Mouse (Mus musculus) T-cell, adult 2 months (primary cell): Measurements from ENCODE around the gene Scgb2b2.

ENCODE experiments used
- DNase-seq: peaks from one replicate; pipeline ENCODE4 v3.0.0; 2022; ENCODE audit warnings: low spot score

Scgb2b2 gene

GRCm38 (mm10) chr7:31290208-31290607 is at the start of gene Scgb2b2:
Gene Scgb2b2, plus strand, starts transcription at chr7:31290508.
- DNase-seq, result no peak

GRCm38 (mm10) chr7:31291721-31292120 is 1.4 kb downstream of the Scgb2b2 start, which contains the start of gene Scgb1b2:
Gene Scgb1b2, minus strand, starts transcription at chr7:31291821.
- DNase-seq, result no peak
